Mouse (Mus musculus): Measurements from ENCODE around the gene Vwa5b1. TPM values are rescaled to one million over a fixed set of nuclear protein-coding genes. Genes with fewer than 3 reads are reported as not detected.

The Vwa5b1 gene
- 0.02 and 0.03 TPM in 2 replicates for polyA plus RNA-seq (2012; rRNA removed)

GRCm38 (mm10) chr4:138635428-138636145 lies at the start of gene Vwa5b1:
Gene Vwa5b1, minus strand, starts transcription at chr4:138635884.

Other genes starting within 250 kb of the Vwa5b1 start
- 0.10 TPM in 1 of 2 replicates, not detected in the other for gene Fam43b, start 239.4 kb downstream of the Vwa5b1 start, polyA plus RNA-seq (2012; rRNA removed)
- 10.4 and 11.7 TPM in 2 replicates for gene Mul1, start 201.2 kb downstream of the Vwa5b1 start, polyA plus RNA-seq (2012; rRNA removed)
- 13.0 and 22.3 TPM in 2 replicates for gene Camk2n1, start 181.6 kb downstream of the Vwa5b1 start, polyA plus RNA-seq (2012; rRNA removed)
- 0.09 and 0.10 TPM in 2 replicates for gene Pla2g2c, start 88.9 kb upstream of the Vwa5b1 start, polyA plus RNA-seq (2012; rRNA removed)
- 0.74 and 1.0 TPM in 2 replicates for gene Ubxn10, start 101.3 kb upstream of the Vwa5b1 start, polyA plus RNA-seq (2012; rRNA removed)
- 3.7 and 4.8 TPM in 2 replicates for gene Pla2g2f, start 121.7 kb upstream of the Vwa5b1 start, polyA plus RNA-seq (2012; rRNA removed)
- 0.33 and 0.44 TPM in 2 replicates for gene Pla2g2d, start 139.9 kb upstream of the Vwa5b1 start, polyA plus RNA-seq (2012; rRNA removed)
- 2.3 and 2.5 TPM in 2 replicates for gene Pla2g5, start 227.6 kb upstream of the Vwa5b1 start, polyA plus RNA-seq (2012; rRNA removed)
- not detected in 2 replicates for gene Gm13030, start 238.1 kb upstream of the Vwa5b1 start, polyA plus RNA-seq (2012; rRNA removed)
- gene Pla2g2e, start 242.1 kb upstream of the Vwa5b1 start, polyA plus RNA-seq (2012; rRNA removed): 0.39 and 0.97 TPM in 2 replicates

All from stomach, adult 2 months (tissue).